Mouse (Mus musculus): ENCODE measurements around the gene Tcap.

Gene Tcap

DNA sequence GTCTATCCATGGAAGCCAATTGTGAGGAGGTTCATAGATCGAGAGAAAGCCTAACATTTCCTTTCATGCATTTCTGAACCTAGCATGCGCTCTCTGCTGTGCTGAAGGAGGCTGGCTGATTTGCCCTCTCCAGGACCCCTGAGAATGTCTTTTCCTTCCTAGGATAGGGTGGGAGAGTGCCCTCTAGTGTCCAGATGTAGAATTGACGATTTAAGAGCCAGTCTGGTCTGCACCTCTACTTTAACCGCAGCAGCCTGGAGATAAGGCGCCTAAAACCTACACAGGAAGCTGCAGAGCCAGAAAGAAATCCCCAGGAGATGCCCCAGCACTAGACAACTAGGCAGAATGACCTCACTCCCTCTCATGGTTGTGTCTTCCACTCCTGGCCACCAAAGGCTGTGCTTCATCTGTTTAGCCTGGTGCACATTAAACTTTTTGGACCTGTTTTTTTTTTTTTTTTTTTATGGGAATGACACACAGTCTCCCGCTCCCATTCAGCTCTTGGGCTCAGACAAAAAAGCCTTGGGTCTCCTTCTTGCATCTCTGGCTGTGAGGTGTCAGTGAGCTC lies 27.8 kb upstream of the Tcap start:
- DNase-seq (ENCODE audit: low read depth, low spot score), result peak; percentile 65

DNA sequence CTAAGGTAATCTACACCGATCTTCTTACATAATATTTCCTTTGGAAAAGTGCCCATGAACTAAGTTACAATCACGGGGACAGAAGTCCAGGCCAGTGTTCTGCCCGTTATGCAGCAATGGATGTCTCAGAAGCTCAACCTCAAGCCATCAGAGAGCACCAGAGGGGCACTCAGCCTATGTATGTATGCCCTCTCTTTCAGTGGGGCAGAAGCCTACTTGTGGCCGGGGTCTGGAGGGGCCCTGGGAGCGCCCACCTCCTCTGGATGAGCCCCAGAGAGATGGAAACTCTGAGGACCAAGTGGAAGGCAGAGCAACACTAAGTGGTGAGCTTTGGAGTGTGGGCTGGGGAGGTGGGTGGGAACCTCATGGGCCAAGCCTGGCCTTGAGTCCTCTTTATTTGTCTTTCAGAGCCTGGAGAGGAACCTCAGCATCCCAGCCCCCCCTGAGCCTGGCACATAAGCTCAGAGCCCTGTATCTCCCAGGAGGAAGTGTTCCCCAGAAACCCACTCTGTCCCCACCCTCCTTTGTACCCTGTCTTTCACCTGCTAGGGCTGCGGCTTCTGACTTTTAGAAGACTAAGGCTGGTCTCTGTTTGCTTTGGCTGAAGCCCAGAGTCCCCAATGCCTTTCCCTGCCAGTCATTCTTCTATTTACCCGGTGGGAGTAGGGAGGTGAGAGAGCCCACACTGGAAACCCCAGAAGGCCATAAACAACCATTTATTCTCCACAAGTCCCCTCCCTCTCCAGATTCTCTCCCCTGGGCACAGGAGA lies 26.8 kb upstream of the Tcap start:
- DNase-seq (ENCODE audit: low read depth, low spot score), result no peak

DNA sequence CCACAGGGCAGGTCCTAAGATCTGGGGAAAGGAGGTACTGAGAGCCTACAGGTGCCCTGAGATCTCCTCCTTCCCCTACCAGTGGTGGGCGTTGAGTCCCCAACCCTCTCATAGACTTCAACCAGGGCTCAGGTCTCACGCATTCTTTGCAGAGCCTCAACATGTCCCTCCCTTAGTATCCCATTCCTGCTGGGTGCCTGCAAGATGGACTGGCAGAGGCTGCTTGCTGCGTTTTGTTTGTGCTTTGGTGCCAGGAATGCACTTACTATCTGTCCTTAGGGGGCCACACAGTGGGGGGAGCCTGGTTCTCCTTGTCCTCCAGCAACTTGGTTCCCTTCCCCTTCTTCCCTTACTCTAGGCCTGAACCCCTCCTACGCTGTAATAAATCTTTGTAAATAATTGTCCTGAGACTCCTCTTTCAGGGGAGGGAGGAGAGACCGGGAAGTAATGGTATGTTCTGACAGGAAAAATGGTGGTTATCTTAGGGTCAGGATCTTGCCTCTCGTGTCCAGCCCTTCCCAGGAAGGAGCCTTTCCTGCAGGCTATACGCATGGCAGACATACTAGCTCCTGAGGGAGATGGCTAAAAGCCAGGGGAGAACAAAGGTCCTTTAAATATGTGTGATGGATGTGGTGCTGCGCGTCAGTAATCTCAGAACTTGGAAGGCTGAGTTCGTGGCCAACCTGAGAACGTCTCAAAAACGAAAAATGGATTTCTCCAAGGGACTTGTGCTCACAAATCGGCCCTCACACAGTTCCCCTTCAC lies 26.0 kb upstream of the Tcap start:
- DNase-seq (ENCODE audit: low read depth, low spot score), result no peak

DNA sequence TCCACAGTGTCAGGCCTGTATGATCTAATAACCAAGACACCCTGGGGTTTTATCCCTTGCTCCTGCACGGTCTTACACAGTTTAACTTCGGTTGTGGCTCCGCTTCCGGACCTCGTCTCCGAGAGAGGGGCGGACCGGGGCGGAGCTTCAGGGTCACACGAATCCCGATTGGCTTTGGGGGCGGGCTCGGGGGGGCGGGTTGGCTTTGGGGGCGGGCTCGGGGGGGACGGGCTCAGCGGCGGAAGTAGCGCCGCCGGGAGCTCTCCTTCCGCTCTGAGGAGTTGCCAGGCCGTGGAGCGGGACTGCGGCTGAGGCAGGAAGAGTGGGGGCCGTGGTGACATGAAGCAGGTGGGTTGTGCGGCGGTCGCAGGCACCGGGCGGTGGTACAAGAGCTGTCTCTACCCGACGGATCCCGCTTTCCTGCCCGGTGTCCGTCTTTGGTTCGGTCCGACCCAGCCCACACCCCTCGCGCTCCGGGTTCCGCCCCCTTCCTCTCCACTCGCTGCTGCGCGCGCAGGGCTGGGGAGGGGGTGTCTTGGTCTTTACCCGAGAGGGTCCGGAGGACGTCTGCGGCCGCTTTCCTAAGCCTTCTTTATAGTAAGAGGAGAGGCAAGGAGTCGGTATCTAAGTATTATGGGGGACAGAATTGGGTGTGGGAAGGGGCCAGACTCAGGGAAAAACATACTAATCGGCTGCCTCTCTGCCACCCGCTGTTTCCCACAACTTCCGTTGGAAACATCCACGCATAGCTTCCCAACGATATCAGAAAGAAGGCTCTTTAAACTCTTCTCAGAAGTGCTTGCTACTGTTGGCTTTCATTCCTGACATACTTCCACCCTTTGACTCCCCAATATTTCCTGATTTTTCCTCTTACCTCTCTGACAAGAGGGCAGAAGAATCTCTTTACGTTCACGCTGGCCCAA lies 25.2 kb upstream of the Tcap start, which contains the start of gene Stard3:
Gene Stard3, plus strand, starts transcription at position 208 of the 923 bp plus-strand sequence.
- peak; percentile 84 for DNase-seq (ENCODE audit: low read depth, low spot score)

DNA sequence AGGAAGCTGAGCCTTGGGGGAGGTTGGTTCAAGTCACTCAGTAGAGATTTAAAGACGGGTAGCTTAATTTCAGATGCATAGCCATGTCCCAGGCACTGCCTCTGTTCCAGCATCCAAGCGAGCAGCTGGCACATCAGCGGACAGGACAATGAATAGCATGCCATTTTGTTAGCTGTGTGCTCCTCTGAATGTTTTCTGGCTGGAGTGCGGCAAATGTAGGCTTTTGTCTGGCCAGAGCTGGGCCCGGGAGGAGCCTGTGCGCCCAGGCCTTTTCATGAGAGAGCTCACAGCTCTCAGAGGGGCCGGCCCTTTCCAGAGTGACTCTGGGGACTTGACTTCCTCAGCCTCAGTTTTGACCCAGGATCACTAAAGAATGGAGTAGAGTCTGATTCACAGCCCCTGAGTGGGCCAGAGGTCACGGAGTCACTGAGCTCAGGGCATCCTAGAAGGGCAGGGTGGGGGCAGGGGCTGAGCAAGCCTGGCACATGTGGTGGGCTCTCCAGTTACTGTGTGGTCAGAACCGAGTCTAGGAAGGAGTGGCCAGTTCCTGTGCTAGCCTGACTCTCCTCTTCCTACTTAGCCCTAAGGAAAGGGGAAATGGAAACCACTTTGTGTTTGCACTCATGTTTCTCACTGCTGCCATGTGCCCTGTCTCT lies 22.6 kb upstream of the Tcap start:
- DNase-seq (ENCODE audit: low read depth, low spot score), result no peak

DNA sequence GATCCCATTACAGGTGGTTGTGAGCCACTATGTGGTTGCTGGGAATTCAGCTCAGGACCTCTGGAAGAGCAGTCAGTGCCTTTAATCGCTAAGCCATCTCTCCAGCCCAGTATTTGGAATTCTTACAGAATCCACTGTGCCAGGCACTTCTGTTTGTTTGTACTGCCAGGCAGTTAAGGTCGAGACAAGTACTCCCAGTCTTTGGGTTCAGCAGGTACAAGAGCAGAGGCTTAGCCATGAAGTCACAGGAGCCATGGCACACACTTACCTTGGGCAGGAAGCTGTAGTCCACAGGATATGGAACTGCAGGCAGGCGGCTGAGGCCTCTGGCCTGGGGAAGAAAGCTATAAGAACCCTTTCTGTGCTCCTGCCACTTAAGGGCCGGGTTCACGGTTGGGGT lies 19.8 kb upstream of the Tcap start:
- DNase-seq (ENCODE audit: low read depth, low spot score), result no peak

DNA sequence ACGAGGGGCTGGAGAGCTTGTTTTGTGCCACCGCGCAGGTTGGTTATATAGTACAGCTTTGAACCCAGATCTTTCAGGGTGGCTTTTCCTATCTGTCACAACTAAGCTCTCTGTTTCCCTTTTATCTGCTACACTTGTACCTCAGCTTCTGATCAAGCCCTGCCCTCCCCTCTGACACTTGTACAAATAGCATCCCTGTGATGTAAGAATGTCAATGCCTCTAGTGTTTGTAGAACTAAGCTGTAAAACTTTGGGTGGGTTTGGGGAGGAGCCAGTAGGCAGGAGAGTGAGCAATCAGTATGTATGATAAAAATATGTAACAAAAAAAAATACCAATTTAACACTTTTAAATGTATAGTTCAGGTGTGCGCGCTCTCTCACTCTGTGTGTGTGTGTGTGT lies 19.2 kb upstream of the Tcap start:
- no peak for DNase-seq (ENCODE audit: low read depth, low spot score)

DNA sequence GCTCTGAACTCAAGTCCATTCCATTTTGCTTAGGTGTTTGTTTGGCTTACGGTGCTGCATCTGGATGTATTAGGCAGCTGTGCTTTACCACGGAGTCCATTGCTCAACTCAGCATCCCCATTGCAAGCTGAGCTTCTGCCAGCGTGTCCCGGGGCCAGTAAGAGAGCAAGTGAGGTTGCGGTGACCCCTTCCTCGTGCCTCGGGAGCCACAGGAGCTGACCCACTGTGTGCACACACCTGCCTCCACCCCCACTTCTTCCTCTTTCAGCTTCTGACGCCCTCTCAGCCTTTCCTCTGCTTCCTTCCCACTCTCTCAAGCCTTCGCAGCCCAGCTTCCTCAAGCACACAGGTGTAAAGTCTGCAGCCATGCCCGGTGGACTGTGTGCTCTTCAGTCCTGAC lies 17.3 kb upstream of the Tcap start:
- DNase-seq (ENCODE audit: low read depth, low spot score), result no peak

DNA sequence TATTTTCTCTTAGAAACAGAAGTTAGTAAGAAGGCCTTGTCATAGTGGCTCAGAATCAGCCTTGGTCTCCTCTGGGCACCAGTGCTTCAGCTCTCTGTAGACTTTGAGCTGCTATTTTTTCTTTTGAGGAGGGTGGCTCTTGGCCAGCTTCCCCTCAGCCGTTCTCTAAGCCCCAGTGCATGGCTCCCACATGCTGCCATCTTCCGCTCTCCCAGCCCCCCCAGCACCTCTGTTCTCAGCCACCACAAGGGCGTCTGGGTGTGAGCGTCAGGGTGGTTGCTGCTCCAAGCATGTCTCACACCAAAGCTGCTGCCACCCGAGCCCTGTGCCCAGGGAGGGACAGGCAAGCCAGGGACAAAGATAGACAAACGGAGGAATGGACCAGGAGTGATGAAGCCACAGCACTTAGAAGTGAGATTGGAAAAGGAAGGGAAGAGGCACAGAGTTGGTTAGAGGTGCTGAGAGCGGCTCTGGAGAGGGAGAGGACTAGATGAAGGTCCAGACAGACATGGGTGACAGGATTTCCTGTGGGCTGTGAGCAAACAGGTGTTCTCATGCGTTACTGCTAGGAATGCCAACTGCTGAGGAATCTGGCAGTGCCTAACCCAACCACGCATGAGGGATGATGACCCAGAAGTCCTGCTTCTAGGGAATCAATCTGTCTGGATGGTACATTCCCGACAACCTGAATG lies 16.3 kb upstream of the Tcap start:
- DNase-seq (ENCODE audit: low read depth, low spot score), result no peak

DNA sequence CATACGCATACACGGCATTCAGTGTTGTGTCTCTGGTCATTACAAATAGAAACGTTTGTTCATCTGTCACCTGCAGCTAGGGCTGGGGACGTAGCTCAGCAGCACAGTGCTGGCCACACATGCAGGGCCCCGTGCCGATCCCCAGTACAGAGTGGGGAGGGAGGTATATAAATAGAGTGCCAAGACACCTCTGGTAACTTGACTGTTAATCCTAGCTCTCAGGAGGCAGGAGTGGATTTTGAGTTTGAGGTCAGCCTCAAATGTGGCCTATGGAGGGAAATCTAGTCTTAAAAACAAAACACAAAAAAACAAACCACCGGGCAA lies 15.8 kb upstream of the Tcap start:
- DNase-seq (ENCODE audit: low read depth, low spot score), result no peak

DNA sequence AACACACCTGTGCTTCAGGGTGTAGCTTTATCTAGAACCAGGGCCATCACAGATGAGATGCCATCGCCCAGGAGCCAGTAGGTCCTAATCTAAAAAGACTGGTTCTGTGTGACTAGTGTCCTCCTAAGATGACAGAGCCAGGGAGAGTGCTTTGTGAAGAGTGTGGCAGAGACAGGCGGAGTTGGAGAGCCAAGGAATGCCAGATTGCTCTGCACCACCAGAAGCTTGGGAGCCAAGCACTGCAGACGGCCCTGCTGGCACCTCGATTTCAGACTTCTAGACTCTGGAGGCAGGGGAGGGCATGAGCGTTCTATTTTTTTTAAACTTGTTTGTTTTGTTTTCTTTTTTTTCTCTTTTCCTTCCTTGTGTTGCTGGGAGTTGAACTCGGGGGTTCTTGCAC lies 14.3 kb upstream of the Tcap start:
- DNase-seq (ENCODE audit: low read depth, low spot score), result no peak

DNA sequence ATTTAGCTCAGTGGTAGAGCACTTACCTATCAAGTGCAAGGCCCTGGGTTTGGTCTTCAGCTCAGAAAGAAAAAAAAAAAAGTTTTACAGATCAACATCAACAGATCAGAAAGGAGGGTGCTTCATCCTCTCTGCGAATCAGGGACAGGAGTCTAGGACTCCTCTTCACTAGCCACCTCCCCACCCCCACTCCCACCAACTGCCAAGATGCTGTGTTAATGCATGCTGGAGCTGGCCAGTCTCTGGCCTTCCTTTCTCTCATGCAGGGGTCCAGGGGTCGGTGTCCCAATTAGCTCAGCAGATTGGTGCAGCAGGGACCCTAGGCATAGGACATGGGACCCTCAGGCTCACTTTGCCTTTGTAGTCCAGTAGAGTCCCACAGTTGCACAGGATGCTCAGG lies 13.0 kb upstream of the Tcap start:
- no peak for DNase-seq (ENCODE audit: low read depth, low spot score)

DNA sequence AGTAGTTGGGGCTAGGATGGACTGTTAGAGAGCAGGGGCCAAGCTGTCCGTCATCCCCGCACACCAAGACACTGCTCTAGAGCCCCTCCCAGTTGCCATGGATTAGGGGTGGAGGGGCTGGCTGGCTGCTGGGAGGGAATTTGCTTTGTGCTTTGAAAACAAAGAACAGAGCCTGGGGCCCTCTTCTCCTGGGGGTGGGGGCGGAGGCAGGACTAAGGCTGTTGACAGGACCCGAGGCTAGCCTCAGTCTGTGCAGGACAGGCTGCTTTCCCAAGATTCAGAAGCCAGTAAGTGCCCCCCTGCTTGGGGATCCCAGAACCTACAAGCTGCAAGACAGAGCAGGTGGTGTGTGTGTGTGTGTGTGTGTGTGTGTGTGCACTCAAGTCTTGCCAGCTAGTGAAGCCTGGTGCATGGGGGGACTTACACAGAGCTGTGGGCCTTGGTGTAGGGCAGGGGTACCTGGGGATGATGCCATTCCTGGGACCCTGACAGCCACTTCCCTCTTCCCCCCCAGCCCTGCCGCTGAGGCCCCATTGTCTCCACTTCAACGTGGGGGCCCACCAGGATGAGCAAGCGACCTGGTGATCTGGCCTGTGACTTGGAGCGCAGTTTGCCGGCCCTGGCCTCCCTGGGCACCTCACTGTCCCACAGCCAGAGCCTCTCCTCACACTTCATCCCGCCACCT lies 11.9 kb upstream of the Tcap start:
- no peak for DNase-seq (ENCODE audit: low read depth, low spot score)

DNA sequence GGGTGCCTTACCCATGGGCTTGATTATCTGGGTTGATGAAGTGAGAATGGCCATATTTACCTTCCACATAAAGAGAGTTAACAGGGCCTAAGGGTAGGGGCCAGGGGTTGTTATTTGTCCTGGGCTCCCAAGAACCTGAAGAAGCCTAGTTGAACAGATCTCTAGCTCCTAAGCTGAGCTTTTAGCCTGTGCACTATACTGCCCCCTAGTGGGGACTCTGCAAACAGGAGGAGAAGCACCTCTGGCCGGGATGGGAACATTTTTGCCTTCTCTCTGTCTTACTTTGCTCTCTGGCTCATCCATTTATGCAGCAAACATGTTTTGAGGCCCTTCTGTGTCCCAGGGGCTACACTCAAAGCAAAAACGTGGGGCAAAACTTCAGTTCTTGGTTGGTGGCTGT lies 11.2 kb upstream of the Tcap start:
- DNase-seq (ENCODE audit: low read depth, low spot score), result peak; percentile 64

DNA sequence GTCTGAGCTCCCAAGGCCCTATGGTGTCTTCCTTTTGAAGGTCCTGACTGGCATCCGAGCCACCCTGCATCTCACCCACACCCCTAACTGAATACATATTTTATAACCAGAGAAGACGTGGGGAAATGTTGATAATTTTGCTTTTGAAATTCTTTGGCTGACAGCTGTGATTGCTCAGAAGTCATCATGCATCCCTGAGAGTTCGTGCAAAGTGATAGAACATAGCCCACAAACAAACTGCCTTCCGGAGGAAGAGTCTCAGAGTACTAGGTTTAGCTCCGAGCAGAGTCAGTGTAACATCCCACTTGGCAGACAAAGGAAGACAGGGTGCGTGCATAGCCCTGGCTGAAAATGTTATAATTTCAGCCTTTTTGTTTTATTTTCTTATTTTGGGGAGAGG lies 10.4 kb upstream of the Tcap start:
- no peak for DNase-seq (ENCODE audit: low read depth, low spot score)

DNA sequence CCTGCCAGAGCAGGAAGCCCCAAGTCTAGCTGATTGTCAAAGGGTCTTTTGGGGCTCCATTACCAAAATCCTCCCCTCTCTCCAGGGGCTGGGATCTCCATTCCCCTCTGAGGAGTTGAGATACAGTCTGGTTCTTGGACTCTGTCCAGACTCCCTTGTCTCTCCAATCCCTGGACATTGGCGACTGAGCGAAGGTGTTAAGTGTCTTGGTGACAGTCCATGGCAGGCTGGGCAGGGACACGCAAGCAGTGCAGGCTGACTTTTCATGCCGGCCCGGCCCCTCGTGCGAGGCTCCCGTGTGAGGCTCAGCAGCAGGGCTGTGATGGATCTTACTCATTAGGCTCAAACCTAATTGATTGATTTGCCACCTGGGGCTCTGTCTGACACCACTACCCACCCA lies 9.3 kb upstream of the Tcap start:
- no peak for DNase-seq (ENCODE audit: low read depth, low spot score)

DNA sequence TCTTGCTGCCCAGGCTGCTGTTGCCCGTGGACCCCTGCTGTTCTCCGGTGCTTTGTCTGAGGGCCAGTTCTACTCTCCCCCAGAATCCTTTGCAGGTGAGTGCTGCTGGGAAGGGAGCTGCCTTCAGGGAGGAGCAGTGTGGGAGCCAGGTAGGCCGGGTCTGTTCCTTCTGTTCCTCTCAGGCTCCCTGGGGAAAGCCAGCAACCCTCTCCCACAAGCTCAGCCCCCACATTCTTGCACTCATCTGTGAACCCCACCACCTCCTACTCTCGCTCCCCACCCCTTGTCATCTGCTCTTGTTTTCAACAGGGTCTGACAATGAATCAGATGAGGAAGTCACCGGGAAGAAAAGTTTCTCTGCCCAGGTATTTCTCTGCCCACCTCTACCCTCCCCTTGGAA lies 6.9 kb upstream of the Tcap start:
- DNase-seq (ENCODE audit: low read depth, low spot score), result no peak

DNA sequence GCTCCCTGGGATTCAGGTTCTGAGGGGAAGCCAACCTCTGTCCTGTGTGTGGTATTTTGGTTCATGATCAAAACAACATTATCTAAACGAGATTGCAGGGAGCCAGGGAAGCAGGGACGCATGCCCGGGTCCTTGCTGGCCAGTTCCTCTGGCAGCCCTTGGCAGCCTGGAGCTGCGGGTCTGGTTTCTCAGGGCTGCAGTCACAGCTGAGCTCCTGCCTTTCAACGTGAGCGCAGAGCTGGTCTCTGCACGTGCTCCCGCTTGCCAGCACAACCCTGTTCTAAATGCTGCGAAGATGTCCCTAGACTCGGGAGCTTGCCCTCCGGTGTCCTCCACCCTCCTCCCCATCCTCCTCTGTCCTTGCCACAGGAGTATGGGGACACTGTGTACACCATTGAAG lies 5.8 kb upstream of the Tcap start:
- DNase-seq (ENCODE audit: low read depth, low spot score), result no peak

DNA sequence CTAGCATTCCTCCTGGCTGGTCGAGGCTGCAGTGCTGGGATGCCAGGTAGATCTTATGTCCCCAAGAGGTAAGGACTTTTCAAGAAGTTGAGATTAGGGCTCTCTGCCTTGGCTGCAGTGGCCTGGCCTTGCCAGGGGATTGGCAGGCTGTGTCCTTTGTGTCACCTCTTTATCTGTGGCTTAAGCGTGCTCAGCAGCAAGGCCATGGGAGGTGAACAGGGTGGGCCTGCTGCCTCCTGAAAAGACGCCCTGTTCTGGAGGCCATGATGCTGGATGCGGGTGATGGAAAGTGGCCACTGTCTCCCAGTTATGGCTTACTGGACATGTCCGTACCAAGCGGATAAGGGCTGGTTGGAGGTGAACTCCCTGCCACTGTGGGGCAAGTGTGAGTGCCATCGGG lies 4.2 kb upstream of the Tcap start:
- no peak for DNase-seq (ENCODE audit: low read depth, low spot score)

DNA sequence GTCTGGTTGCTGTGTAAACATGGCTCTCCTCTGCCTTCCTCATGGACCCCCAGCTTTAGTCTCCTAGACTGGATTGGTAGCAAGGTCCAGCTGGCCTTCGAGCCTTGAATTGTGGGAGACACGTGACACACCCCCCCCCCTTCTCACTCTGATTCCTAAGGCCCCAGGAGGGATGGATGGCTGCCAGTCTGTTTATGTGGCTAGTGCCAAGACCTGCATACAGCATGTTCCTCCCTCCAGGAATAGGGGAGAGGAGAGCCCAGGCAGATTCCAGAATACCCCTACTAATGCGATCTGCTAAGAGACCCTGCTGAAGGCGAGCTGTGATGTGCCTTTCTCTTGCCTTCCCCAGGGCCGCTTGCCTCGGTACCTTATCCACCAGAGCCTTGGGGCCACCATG lies 3.5 kb upstream of the Tcap start:
- DNase-seq (ENCODE audit: low read depth, low spot score), result no peak
